Mouse (Mus musculus): Measurements from ENCODE around the gene Tsfm.

GRCm38 (mm10) chr10:127059174-127059967 lies 28.7 kb upstream of the Tsfm start:
- TF ChIP-seq CTCF (IDR thresholded peaks at IDR 0.05) (no peak), EP300 (IDR thresholded peaks at IDR 0.05) (no peak)
